Mouse (Mus musculus): ENCODE data around the gene Syngr2. TPM values are rescaled to one million over a fixed set of nuclear protein-coding genes. Genes with fewer than 3 reads are reported as not detected.

Gene Syngr2
- polyA plus RNA-seq, 1 experiment from 2014 or later = 135 TPM

Other genes starting within 250 kb of the Syngr2 start
- 9.6 TPM in 2 replicates for gene Tnrc6c, start 155.4 kb upstream of the Syngr2 start, polyA plus RNA-seq (2015; fragmentation: Nextera tagmentation; extraction: Ambion mirVana)
- 6.6 and 7.7 TPM in 2 replicates for gene Tmc8, start 27.6 kb upstream of the Syngr2 start, polyA plus RNA-seq (2015; fragmentation: Nextera tagmentation; extraction: Ambion mirVana)
- gene Tmc6, start 27.5 kb upstream of the Syngr2 start, polyA plus RNA-seq (2015; fragmentation: Nextera tagmentation; extraction: Ambion mirVana) = 28.3 and 34.7 TPM in 2 replicates
- gene 6030468B19Rik, start 12.0 kb upstream of the Syngr2 start, polyA plus RNA-seq (2015; fragmentation: Nextera tagmentation; extraction: Ambion mirVana) = 1.1 and 1.2 TPM in 2 replicates
- 0.26 and 0.38 TPM in 2 replicates for gene Gm20708, start within 50 bp of the Syngr2 start, polyA plus RNA-seq (2015; fragmentation: Nextera tagmentation; extraction: Ambion mirVana)
- gene Afmid, start 16.3 kb downstream of the Syngr2 start, polyA plus RNA-seq (2015; fragmentation: Nextera tagmentation; extraction: Ambion mirVana) = 8.3 and 8.9 TPM in 2 replicates
- gene Tk1, start 16.4 kb downstream of the Syngr2 start, polyA plus RNA-seq (2015; fragmentation: Nextera tagmentation; extraction: Ambion mirVana) = 144 and 146 TPM in 2 replicates
- gene Birc5, start 39.6 kb downstream of the Syngr2 start, polyA plus RNA-seq (2015; fragmentation: Nextera tagmentation; extraction: Ambion mirVana) = 307 and 336 TPM in 2 replicates
- gene Tmem235, start 51.1 kb downstream of the Syngr2 start, polyA plus RNA-seq (2015; fragmentation: Nextera tagmentation; extraction: Ambion mirVana) = not detected in 2 replicates
- gene Tha1, start 63.8 kb downstream of the Syngr2 start, polyA plus RNA-seq (2015; fragmentation: Nextera tagmentation; extraction: Ambion mirVana) = 7.1 and 9.7 TPM in 2 replicates
- gene Socs3, start 160.4 kb downstream of the Syngr2 start, polyA plus RNA-seq (2015; fragmentation: Nextera tagmentation; extraction: Ambion mirVana) = 18.4 and 19.1 TPM in 2 replicates
- gene Pgs1, start 176.6 kb downstream of the Syngr2 start, polyA plus RNA-seq (2015; fragmentation: Nextera tagmentation; extraction: Ambion mirVana) = 32.6 and 33.5 TPM in 2 replicates